Mouse (Mus musculus) bone marrow, adult 2 months (tissue): ENCODE data around the gene Kctd12b. TPM values are rescaled to one million over a fixed set of nuclear protein-coding genes. Genes with fewer than 3 reads are reported as not detected.
A peak's percentile ranks its signal among the peaks of the same experiment; 100 is the strongest.

Experiments
- H3K27ac ChIP-seq: fragments of 200-500 bp; 2 replicates; pipeline ENCODE4 v1.5.1; 2012; ENCODE audit warnings: low read depth, mild to moderate bottlenecking, control low read depth, inconsistent platforms, low read length; ENCODE audit not compliant: control insufficient read depth, poor library complexity, insufficient read depth
- H3K4me1 ChIP-seq: fragments of 200-500 bp; 2 replicates; pipeline ENCODE4 v1.6.1; 2011; ENCODE audit warnings: low read length; ENCODE audit not compliant: control insufficient read depth, insufficient read depth
- H3K4me3 ChIP-seq: fragments of 200-500 bp; replicated peaks from 2 replicates; pipeline ENCODE3; 2011; ENCODE audit warnings: mild to moderate bottlenecking, low read depth, low read length, control low read depth; ENCODE audit not compliant: control insufficient read depth
- CTCF ChIP-seq: fragments of 200-500 bp; IDR thresholded peaks from 2 replicates; pipeline ENCODE4 v1.5.1; 2011; ENCODE audit warnings: low read length, control low read depth; ENCODE audit not compliant: control insufficient read depth, insufficient read depth
- POLR2A ChIP-seq: fragments of 200-500 bp; IDR thresholded peaks from 2 replicates; pipeline ENCODE4 v1.6.1; 2011; ENCODE audit warnings: low read depth, mild to moderate bottlenecking, control low read depth, low read length, borderline replicate concordance; ENCODE audit not compliant: control insufficient read depth
- WGBS: fragments of 180-500 bp; shearing (Covaris S2); methylation state at CpG from one replicate; pipeline ENCODE4 v1.1.7; 2018; 5-methylcytosine and 5-hydroxymethylcytosine counted together
- polyA plus RNA-seq: library from polyadenylated mRNA; stranded (reverse); fragments of >200 nt; gene quantifications from 2 replicates; pipeline ENCODE4 v1.2.4, GENCODE M21; 2011; ENCODE audit warnings: low replicate concordance; ENCODE audit not compliant: missing spikeins, insufficient read depth, insufficient read length

The Kctd12b gene
- polyA plus RNA-seq, 1 experiment, result 2.1 TPM

DNA sequence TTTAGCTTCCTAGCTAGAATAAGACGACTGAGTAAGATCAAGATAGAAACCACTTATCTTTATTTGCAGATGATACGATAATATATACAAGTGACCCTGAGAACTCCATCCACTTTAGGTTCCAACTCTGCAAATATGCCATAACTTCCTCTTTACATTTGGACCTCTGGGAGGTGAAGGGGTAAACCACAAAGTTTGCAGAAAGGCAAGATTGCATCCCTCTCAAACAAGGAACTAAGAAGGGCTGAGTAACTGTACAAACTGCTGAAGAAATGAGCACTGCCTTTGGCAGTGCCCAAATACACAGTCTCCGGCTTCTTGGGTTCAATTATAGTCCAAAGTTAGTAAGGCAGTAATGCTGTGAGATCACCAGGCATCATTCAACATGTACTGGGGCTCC, 31.3 kb downstream of the Kctd12b start:
- H3K27ac ChIP-seq, result peak overlapping the region; percentile 21; the same call in 1 of the 2 replicates
- H3K4me1 ChIP-seq, result no peaks in the 10 kb centered on the region
- no peak for TF ChIP-seq CTCF
- no peak for TF ChIP-seq POLR2A
- 15% methylated on average over 3 of the region's 3 CpGs for WGBS
- no peak overlapping the region for H3K4me3 ChIP-seq

DNA sequence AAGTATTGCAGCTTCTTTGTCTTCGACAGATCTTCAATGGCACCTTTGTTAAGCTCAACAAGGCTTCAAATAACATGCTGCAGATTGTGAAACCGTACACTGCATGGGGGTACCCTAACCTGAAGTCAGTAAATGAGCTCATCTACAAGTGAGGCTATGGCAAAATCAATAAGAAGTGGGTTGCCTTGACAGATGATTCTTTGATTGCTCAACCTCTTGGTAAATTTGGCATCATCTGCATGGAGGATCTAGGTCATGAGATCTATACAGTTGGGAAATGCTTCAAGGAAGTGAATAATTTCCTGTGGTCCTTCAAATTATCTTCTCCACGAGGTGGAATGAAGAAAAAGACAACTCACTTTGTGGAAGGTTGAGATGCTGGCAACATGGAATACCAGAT, 39.2 kb downstream of the Kctd12b start:
- H3K27ac ChIP-seq, result no peak overlapping the region
- TF ChIP-seq POLR2A, result no peak
- TF ChIP-seq CTCF, result no peak
- WGBS, result 50% methylated on average over 3 of the region's 3 CpGs
- no peak overlapping the region for H3K4me3 ChIP-seq
- no peaks in the 10 kb centered on the region for H3K4me1 ChIP-seq

DNA sequence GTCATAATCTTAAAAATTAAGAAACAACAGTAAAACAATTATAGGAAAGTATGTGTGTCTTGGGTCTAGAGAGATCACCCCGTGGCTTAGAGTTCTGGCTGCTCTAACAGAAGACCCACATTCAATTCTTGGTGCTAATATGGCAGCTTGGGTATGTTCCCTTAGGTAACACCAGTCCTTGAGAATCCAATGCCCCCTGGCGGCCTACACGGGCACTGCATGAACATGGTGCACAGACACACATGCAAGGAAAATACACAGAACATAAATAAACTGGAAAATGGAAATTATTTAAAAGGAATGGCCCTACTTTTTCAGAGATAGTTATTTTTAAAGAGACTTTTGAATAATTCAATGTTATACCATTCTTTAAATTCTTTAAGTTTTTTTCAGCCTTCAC, 55.6 kb downstream of the Kctd12b start:
- 56% methylated on average over 3 of the region's 3 CpGs for WGBS
- H3K4me1 ChIP-seq, result no peaks in the 10 kb centered on the region
- H3K27ac ChIP-seq, result no peak overlapping the region
- H3K4me3 ChIP-seq, result no peak overlapping the region
- TF ChIP-seq POLR2A (no peak), CTCF (no peak)

DNA sequence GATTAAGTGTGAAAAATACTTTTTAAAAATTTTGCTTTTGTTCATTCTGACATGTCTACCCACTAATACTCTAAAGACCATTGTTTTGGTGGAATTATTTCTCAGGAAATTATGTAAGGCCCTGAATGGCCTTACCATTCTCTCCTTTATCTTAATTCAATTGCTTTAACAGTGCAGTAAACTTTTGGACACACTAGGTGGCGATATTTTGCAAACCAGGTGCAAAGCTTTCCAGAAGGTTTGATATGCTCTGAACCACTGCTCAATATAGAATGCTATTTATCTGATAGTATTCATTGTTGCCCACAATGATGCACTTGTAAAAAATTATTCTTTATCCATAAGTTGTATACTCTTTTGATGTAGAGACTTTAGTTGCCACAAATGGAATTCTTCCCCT, 59.9 kb downstream of the Kctd12b start:
- TF ChIP-seq CTCF (no peak), POLR2A (no peak)
- WGBS, result 0% methylated on average over 1 of the region's 1 CpGs
- Histone ChIP-seq H3K27ac (no peak overlapping the region), H3K4me3 (no peak overlapping the region), H3K4me1 (no peaks in the 10 kb centered on the region)

Other genes starting within 250 kb of the Kctd12b start
- 1.9 and 6.5 TPM in 2 replicates for gene Ubqln2, start 198.2 kb downstream of the Kctd12b start, polyA plus RNA-seq
- gene Cypt3, start 137.8 kb downstream of the Kctd12b start, polyA plus RNA-seq, result not detected in 2 replicates
- gene Nbdy, start 27.2 kb upstream of the Kctd12b start, polyA plus RNA-seq, result 6.3 and 18.9 TPM in 2 replicates
- gene Spin2c, start 135.8 kb upstream of the Kctd12b start, polyA plus RNA-seq, result not detected in 2 replicates